Mouse (Mus musculus) WW6 (cell line): ENCODE measurements around the gene Tssc4.

Experiments used
- DNase-seq: peaks from one replicate; pipeline ENCODE4 v3.0.0-alpha.2; 2013; ENCODE audit warnings: low read depth, low spot score

The Tssc4 gene

GRCm38 (mm10) chr7:143068882-143069591 is at the start of gene Tssc4:
Tssc4 (plus strand) TSS chr7:143069249.
- DNase-seq, result peak; percentile 97

DNA sequence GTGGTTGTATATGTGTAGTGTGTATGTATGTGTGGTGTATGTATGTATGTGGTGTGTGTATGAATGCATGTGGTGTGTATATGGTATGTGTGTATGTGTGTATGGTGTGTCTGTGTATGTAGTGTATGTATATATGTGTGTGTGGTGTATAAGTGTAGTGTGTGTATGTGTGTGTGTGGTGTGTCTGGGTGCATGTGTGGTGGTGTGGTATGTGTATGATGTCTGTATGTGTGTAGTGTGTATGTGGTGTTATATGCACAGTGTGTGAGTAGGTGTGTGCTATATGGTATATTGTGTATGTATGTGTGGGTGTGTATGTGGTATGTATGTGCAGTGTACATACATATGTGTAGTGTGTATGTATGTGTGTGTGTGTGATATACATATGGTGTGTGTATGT is 49.0 kb upstream of the Tssc4 start:
- DNase-seq, result no peak

DNA sequence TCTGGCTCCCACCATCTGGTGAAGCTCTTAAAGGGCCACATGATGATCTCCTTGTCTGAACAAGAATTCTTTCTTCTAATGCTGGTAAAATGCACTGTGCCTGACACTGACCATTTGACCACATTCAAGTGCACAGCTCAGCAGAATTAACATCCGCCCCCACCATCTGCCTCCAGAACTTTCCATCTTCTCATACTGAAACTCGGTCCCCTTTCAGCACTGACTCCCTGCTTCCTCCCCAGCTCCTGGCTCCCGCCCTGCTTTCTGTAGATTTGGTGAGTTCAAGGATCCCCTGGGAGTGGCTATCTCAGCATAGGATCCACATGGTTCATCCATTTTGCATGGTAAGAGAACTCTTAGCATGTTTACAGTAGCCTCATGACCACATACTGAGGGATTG is 48.3 kb upstream of the Tssc4 start:
- no peak for DNase-seq

GRCm38 (mm10) chr7:143021356-143022164 is 47.5 kb upstream of the Tssc4 start:
- DNase-seq, result no peak

- DNase-seq, result no peak
Measured at GRCm38 (mm10) chr7:143023499-143023898, 45.5 kb upstream of the Tssc4 start.

GRCm38 (mm10) chr7:143024293-143024692 is 44.8 kb upstream of the Tssc4 start:
- no peak for DNase-seq

DNA sequence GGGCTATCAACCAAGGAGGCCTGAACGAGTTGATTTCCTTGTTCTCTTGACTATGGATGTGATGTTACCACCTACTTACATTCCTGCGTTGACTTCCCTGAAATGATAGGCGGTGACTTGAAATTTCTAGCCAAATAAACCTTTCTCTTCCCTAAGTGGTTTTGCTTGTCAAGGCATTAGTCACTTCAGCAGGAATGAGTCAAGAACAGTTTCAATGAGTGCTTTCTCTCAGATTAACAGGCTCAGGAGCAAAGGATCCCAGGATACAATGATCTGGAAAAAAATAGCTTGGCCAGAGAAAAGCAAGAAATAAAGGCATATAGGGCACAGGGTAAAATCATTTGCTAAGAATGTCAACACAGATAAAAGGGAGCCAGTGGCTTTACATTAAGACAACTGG is 43.6 kb upstream of the Tssc4 start:
- no peak for DNase-seq

DNA sequence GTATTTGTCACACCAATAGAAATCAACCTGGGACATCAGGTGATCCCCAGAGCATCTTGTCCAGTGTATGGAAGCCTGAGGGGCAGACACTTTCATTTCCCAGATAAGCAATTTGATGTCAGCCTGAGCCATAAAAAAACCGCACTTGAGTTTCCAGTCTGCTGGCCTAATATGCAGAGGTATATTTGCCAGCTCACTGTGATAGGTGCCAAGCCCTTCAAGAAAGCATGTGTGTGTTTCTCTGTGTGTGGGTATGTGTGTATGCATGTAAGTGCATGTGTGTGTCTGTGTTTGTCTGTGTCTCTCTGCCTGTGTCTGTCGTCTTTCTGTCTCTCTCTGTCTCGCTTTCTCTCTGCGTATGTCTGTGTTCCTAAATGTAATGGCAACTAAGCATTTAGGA is 41.9 kb upstream of the Tssc4 start:
- DNase-seq, result no peak

DNA sequence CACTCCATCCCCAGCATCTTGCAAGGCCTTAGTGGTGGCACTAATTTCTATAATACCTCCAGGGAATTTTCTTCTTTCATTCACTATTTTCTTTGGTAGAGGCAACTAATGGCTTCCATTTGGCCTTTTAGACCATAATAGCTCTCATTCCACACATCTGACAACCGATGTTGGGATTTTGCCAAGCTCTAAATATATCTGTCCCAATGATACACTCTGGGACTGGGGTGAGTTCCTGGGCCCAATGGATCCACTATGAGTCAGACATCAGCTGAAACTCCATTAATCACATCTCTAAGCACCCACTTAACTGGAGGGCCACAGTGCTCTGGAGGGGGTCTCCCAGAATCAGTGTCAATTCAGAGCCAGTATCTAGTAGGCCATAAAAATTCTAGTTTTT is 37.2 kb upstream of the Tssc4 start:
- DNase-seq, result no peak

GRCm38 (mm10) chr7:143033581-143033980 is 35.5 kb upstream of the Tssc4 start:
- DNase-seq, result no peak

DNA sequence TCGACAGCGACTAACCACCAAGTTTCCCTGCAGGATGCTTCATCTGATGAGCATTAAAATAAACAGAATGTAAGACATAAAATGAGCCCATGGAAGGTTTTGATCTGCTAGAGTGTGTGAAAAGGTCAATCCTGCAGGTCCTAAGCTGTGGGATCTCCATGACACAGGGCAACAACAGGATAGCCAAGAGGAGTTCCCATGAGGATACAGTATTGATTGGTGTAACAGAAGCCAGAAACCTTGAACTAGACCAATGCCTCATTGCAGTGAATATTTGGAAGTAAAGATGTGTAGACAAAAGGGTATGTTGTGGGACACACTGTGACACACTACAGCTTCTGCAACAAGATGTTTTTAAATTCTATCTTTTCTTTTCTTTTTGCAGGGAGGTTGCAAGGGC is 34.9 kb upstream of the Tssc4 start:
- DNase-seq, result no peak

- DNase-seq, result no peak
Measured at GRCm38 (mm10) chr7:143034519-143035450, 34.3 kb upstream of the Tssc4 start.

DNA sequence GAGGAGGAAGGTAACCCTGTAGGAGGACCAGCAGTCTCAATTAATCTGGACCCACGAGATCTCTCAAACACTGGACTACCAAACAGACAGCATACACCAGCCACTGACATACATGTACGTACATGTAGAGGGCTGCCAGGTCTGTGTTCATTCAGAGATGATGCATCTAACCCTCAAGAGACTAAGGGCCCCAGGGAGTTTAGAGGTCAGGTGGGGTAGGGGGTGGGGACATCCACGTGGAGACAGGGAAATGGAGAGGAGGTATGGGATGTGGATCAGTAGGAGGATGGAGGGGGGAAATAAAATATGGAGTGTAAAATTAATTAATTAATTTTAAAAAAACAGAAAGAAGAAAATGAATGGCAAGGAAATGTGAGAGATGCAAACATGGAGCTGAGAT is 32.3 kb upstream of the Tssc4 start:
- no peak for DNase-seq

- no peak for DNase-seq
Measured at GRCm38 (mm10) chr7:143037306-143037705, 31.7 kb upstream of the Tssc4 start.

DNA sequence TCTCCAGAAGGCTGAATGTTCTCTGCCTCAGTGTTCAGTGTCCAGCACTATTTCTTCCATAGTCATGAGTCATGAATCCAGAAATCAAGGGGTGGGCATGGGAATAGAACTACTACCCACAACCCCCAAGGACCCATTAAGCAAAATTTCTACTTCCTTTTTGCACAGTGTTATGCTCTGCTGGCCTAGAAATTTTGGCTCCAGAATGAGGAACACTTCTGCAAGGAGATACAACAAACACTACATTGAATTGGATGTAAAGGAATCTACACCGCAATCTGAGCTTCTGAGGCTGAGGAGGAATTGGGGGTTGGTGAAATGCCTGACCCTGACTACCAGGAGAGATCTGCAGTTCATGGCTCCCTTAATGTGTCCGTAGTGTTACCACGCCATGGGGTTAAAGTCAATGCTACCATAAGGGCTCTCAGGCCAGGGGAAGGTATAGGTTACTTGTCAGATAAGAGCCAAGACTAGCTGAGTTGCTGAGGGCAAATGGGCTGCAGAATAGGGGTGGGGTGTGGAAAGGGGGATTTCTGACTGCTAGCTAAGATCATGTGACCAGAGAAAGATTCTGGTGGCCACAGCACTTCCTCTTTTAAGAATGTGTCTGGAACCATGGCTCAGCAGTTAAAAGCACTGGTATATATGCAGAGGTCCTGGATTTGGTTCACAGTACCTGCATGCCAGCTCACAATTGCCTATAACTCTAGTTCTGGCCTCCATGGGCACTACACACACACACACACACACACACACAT is 30.7 kb upstream of the Tssc4 start:
- no peak for DNase-seq

DNA sequence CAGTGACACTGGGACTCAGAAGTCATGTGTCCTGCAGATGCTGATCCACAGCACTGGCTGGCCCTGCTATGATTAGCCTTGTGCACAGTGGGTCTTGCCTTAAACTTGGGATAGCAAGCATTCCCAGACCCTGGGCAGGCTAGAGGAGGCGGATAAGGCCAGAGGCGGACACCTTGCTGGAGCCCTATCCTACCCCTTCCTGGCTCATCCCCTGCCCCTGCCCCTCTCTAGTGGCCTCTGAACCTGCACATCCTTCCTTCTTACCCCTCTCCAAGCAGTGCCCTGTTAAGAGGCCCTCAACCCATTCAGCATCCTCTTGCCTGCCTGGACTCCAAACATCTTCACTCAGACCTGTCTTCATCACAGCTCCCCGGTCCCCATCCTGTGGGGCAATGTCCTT is 28.5 kb upstream of the Tssc4 start:
- no peak for DNase-seq

DNA sequence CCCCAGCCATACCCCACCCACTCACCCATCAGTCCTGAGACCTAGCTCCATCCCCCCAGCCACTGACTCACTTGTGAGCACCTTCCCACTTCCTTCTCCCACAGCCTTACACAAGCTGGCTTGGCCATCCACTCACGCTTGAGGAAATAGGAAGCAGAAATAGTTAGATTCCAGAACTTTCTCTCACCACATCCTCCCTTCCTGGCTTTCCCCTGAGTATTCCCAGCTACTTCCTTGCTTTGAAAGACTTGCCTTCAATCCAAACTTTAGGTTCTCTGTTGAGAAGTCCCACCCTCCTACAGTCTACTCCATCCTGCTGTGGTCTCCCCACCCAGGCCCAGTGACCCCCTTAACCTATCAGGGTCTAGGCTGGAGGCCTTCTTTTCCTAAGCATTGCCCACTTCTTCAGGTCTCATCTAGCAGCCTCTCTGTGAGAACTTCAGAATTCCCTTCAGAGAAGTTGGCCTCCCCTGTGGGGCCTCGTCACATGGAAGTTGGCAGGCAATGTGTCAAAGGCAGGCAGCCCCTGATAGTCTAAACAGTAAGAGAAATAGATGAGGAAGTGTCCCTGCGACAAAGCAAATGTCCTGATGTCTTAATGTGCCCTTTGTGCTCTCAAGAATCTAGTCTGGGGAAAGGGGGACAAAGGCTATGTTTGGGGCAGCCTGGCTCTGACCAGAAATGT is 27.8 kb upstream of the Tssc4 start:
- no peak for DNase-seq

DNA sequence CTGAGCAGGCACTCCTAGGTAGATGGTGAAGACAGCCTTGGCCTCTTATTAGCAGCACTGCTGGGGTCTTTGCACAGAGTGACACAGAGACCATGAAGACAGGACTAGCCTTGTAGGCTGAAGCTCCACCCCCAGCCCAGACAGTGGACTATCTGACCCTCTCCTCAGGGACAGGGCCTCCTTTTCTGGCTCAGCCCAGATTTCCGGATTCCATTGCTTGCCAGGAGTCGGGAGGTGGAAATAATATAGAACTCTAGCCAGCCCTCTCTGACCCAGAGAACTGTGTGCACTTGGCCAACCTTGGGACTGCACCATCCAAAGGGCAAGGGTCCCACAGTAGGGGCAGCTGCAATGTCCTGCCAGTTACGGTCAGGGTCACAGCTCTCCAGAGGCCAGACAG is 27.0 kb upstream of the Tssc4 start:
- DNase-seq, result no peak

DNA sequence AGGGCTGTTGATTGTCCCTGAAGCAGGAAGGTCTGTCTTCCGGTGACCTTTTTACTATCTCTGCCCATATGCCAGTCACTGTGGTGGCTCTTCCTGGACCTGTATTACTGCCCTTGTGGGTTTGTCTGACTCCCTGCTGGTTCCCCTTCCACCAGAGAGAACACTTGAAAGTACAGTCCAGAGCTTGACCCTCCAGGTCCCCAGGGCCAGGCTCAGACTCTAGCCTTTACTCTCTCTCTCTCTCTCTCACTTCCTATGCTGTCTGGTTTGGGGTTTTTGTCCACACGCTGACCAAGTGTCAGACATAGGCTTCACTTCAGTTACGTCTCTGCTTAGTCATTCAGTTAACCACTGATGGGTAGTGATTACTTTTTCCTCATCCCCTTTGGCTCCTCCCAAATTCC is 26.1 kb upstream of the Tssc4 start:
- no peak for DNase-seq

DNA sequence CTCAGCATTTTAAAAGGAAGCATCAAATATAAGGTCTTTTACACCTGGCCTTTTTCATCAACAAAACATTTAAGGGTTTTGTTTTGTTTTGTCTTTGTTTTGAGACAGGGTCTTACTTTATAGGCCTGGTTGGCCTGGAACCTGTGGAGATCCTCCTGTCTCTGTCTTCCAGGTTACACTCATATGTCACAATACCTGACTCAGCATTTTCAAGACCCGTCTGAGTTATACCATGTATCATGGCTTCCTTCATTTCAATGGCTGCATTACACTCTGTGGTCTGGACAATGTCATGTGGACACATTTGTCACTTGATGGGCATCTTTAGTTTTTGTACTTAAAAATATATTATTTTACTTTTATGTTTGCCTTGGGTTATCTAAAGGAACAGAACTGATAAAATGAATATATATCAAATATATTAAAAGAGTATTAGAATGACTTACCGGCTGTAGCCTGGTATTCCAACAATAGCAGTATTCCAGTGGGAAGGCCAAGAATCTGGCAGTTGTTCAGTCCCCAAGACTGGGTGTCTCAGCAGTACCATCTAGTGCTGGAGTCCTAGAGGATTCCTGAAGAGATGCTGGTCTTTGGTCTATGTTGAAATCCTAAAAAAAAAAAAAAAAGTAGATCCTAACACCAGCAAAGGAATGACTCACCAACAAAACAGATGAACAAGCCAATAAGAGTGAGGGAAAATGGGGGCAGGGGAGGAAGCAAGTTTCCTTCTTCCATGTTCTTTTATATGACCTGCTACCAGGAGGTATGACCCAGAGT is 24.8 kb upstream of the Tssc4 start:
- DNase-seq, result no peak
